Mouse (Mus musculus): ENCODE measurements around the gene Stx8. TPM values are rescaled to one million over a fixed set of nuclear protein-coding genes. Genes with fewer than 3 reads are reported as not detected.

The Stx8 gene
- polyA plus RNA-seq, 1 experiment from 2014 or later: 67.6 TPM

- Histone ChIP-seq H3K4me3 (no peak overlapping the region), H3K9ac (replicated peaks) (no peak overlapping the region), H3K27me3 (no peaks in the 10 kb centered on the region), H3K9me3 (no peaks in the 10 kb centered on the region), H3K4me1 (peaks cover 15% of the 10 kb centered on the region), H3K27ac (replicated peaks) (no peak overlapping the region), H3K36me3 (no peaks in the 10 kb centered on the region), H3K4me2 (replicated peaks) (no peak overlapping the region)
- WGBS: 36% methylated on average over 10 of the region's 10 CpGs
- ATAC-seq (replicated peaks): no peak
These were observed 233.9 kb downstream of the Stx8 start for GRCm38 (mm10) chr11:68199801-68200423.

GRCm38 (mm10) chr11:68200500-68200899, 234.5 kb downstream of the Stx8 start:
- H3K27me3 ChIP-seq: no peaks in the 10 kb centered on the region
- no peak overlapping the region for H3K4me2 ChIP-seq (replicated peaks)
- no peak overlapping the region for H3K4me3 ChIP-seq
- WGBS: 85% methylated on average over 4 of the region's 4 CpGs
- H3K4me1 ChIP-seq: peaks cover 13% of the 10 kb centered on the region
- no peak for ATAC-seq (replicated peaks)
- H3K36me3 ChIP-seq: no peaks in the 10 kb centered on the region
- H3K9ac ChIP-seq (replicated peaks): no peak overlapping the region
- no peaks in the 10 kb centered on the region for H3K9me3 ChIP-seq
- no peak overlapping the region for H3K27ac ChIP-seq (replicated peaks)

GRCm38 (mm10) chr11:68201063-68201462, 235.1 kb downstream of the Stx8 start:
- no peak for ATAC-seq (replicated peaks)
- Histone ChIP-seq H3K4me3 (no peak overlapping the region), H3K4me1 (peaks cover 13% of the 10 kb centered on the region), H3K9me3 (no peaks in the 10 kb centered on the region), H3K36me3 (no peaks in the 10 kb centered on the region), H3K27me3 (no peaks in the 10 kb centered on the region), H3K9ac (replicated peaks) (no peak overlapping the region), H3K27ac (replicated peaks) (no peak overlapping the region), H3K4me2 (replicated peaks) (no peak overlapping the region)
- 79% methylated on average over 1 of the region's 1 CpGs for WGBS

GRCm38 (mm10) chr11:68201811-68202459, 235.9 kb downstream of the Stx8 start:
- no peak overlapping the region for H3K4me3 ChIP-seq
- H3K27me3 ChIP-seq: no peaks in the 10 kb centered on the region
- WGBS: 79% methylated on average over 10 of the region's 10 CpGs
- H3K9me3 ChIP-seq: no peaks in the 10 kb centered on the region
- peaks cover 13% of the 10 kb centered on the region for H3K4me1 ChIP-seq
- H3K9ac ChIP-seq (replicated peaks): no peak overlapping the region
- H3K36me3 ChIP-seq: no peaks in the 10 kb centered on the region
- ATAC-seq (replicated peaks): no peak
- H3K27ac ChIP-seq (replicated peaks): no peak overlapping the region
- H3K4me2 ChIP-seq (replicated peaks): no peak overlapping the region

GRCm38 (mm10) chr11:68202561-68202960, 236.6 kb downstream of the Stx8 start:
- Histone ChIP-seq H3K4me2 (replicated peaks) (no peak overlapping the region), H3K4me3 (no peak overlapping the region), H3K9me3 (no peaks in the 10 kb centered on the region), H3K36me3 (no peaks in the 10 kb centered on the region), H3K4me1 (peaks cover 13% of the 10 kb centered on the region), H3K9ac (replicated peaks) (no peak overlapping the region), H3K27me3 (no peaks in the 10 kb centered on the region), H3K27ac (replicated peaks) (no peak overlapping the region)
- WGBS: 56% methylated on average over 10 of the region's 10 CpGs
- ATAC-seq (replicated peaks): no peak

- Histone ChIP-seq H3K36me3 (no peaks in the 10 kb centered on the region), H3K9ac (replicated peaks) (no peak overlapping the region), H3K27me3 (no peaks in the 10 kb centered on the region), H3K4me3 (no peak overlapping the region), H3K9me3 (no peaks in the 10 kb centered on the region), H3K4me1 (peaks cover 11% of the 10 kb centered on the region), H3K4me2 (replicated peaks) (no peak overlapping the region), H3K27ac (replicated peaks) (no peak overlapping the region)
- no peak for ATAC-seq (replicated peaks)
- 74% methylated on average over 10 of the region's 10 CpGs for WGBS
These were observed 237.8 kb downstream of the Stx8 start for GRCm38 (mm10) chr11:68203658-68204315.

- Histone ChIP-seq H3K4me3 (no peak overlapping the region), H3K9ac (replicated peaks) (no peak overlapping the region), H3K36me3 (no peaks in the 10 kb centered on the region), H3K4me2 (replicated peaks) (no peak overlapping the region), H3K4me1 (peaks cover 6% of the 10 kb centered on the region), H3K27ac (replicated peaks) (no peak overlapping the region), H3K9me3 (no peaks in the 10 kb centered on the region), H3K27me3 (no peaks in the 10 kb centered on the region)
- WGBS: 89% methylated on average over 5 of the region's 5 CpGs
- ATAC-seq (replicated peaks): no peak
These were observed 238.4 kb downstream of the Stx8 start for GRCm38 (mm10) chr11:68204407-68204806.

- no peak overlapping the region for H3K9ac ChIP-seq (replicated peaks)
- no peak overlapping the region for H3K4me2 ChIP-seq (replicated peaks)
- peaks cover 3% of the 10 kb centered on the region; the same call in 1 of the 2 replicates for H3K4me1 ChIP-seq
- H3K4me3 ChIP-seq: no peak overlapping the region
- H3K27me3 ChIP-seq: no peaks in the 10 kb centered on the region
- no peak for ATAC-seq (replicated peaks)
- no peaks in the 10 kb centered on the region for H3K9me3 ChIP-seq
- no peaks in the 10 kb centered on the region for H3K36me3 ChIP-seq
- WGBS: 88% methylated on average over 10 of the region's 10 CpGs
- no peak overlapping the region for H3K27ac ChIP-seq (replicated peaks)
These were observed 239.7 kb downstream of the Stx8 start for GRCm38 (mm10) chr11:68205572-68206229.

GRCm38 (mm10) chr11:68208023-68208422, 242.0 kb downstream of the Stx8 start:
- Histone ChIP-seq H3K9me3 (no peaks in the 10 kb centered on the region), H3K9ac (replicated peaks) (no peak overlapping the region), H3K27me3 (no peaks in the 10 kb centered on the region), H3K36me3 (no peaks in the 10 kb centered on the region), H3K4me2 (replicated peaks) (no peak overlapping the region), H3K4me1 (no peaks in the 10 kb centered on the region), H3K4me3 (no peak overlapping the region), H3K27ac (replicated peaks) (no peak overlapping the region)
- 82% methylated on average over 2 of the region's 2 CpGs for WGBS
- ATAC-seq (replicated peaks): no peak

- Histone ChIP-seq H3K4me2 (replicated peaks) (no peak overlapping the region), H3K36me3 (no peaks in the 10 kb centered on the region), H3K4me1 (no peaks in the 10 kb centered on the region), H3K27me3 (no peaks in the 10 kb centered on the region), H3K4me3 (no peak overlapping the region), H3K9ac (replicated peaks) (no peak overlapping the region), H3K27ac (replicated peaks) (no peak overlapping the region), H3K9me3 (no peaks in the 10 kb centered on the region)
- 79% methylated on average over 1 of the region's 1 CpGs for WGBS
- ATAC-seq (replicated peaks): no peak
These were observed 242.6 kb downstream of the Stx8 start for GRCm38 (mm10) chr11:68208582-68208981.

- no peak for ATAC-seq (replicated peaks)
- no peaks in the 10 kb centered on the region for H3K9me3 ChIP-seq
- no peak overlapping the region for H3K4me2 ChIP-seq (replicated peaks)
- no peak overlapping the region for H3K9ac ChIP-seq (replicated peaks)
- no peaks in the 10 kb centered on the region for H3K36me3 ChIP-seq
- H3K27ac ChIP-seq (replicated peaks): no peak overlapping the region
- no peaks in the 10 kb centered on the region; the same call in 1 of the 2 replicates for H3K4me1 ChIP-seq
- H3K27me3 ChIP-seq: no peaks in the 10 kb centered on the region
- WGBS: 94% methylated on average over 4 of the region's 4 CpGs
- no peak overlapping the region for H3K4me3 ChIP-seq
These were observed 243.5 kb downstream of the Stx8 start for GRCm38 (mm10) chr11:68209506-68209905.

- no peak overlapping the region for H3K9ac ChIP-seq (replicated peaks)
- 94% methylated on average over 5 of the region's 5 CpGs for WGBS
- no peaks in the 10 kb centered on the region for H3K27me3 ChIP-seq
- no peaks in the 10 kb centered on the region for H3K9me3 ChIP-seq
- no peaks in the 10 kb centered on the region for H3K36me3 ChIP-seq
- H3K4me2 ChIP-seq (replicated peaks): no peak overlapping the region
- ATAC-seq (replicated peaks): no peak
- H3K4me1 ChIP-seq: peaks cover 12% of the 10 kb centered on the region
- no peak overlapping the region for H3K27ac ChIP-seq (replicated peaks)
- no peak overlapping the region for H3K4me3 ChIP-seq
These were observed 244.7 kb downstream of the Stx8 start for GRCm38 (mm10) chr11:68210714-68211113.
